Mouse (Mus musculus): ENCODE results near the gene Rcl1.

Rcl1 gene

DNA sequence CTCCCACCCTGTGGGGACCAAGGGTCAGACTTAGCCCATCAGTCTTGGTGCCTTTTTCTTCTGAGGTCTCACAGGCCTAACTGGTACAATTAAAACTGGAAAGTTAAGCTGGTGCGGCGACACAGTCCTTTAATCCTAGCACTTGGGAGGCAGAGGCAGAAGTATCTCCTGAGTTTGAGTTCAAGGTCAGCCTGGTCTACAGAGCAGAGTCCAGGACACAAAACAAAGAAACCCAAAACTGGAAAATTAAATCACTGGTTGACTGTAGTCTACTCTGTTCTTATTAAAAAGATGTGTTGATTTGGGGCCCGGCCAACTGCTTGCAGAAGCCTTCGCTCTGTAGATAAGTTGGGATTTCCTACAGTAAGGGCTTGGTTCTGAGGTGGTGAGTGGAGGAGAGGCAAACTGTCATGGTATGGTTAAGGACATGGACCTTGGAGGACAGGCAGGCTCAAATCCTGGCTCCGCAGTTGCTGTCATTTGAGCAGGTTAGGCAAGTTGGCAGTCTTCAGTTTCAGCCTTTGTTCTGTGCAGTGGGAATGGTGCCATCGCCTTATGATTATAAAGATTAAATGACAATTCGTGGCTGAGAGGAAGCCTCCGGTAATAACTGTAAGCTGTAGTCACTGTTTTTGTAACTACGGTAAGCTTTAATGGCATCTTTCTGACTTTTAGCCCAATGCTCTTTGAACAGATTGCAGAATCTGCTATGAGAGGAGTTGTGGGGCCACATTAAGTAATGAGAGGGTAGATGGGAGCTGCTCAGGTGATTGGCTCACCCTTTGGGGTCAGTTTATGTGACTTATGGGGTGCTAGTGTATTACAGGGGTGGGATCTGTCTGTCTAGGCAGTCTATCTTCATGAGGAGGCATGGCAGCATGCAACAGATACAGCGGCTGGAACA lies 12.8 kb downstream of the Rcl1 start:
- DNase-seq = peak; percentile 29 to 45

DNA sequence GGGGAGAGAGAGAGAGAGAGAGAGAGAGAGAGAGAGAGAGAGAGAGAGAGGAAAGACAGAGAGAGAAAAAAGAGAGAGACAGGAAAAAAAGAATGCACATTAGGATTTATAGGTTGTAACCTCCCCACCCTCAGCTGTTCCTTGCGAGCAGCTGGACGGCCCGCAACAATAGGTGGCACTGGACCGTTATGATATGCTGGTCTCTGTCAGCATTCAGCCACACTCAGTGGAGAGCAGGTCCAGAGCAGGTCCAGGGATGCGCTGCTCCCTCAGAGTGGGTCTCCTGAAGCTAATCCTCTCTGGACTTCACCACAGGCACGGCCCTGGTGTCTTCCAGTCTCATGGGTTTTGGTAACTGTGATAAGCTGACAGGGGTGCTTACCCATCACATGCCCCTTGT lies 15.6 kb downstream of the Rcl1 start:
- no peak for DNase-seq

DNA sequence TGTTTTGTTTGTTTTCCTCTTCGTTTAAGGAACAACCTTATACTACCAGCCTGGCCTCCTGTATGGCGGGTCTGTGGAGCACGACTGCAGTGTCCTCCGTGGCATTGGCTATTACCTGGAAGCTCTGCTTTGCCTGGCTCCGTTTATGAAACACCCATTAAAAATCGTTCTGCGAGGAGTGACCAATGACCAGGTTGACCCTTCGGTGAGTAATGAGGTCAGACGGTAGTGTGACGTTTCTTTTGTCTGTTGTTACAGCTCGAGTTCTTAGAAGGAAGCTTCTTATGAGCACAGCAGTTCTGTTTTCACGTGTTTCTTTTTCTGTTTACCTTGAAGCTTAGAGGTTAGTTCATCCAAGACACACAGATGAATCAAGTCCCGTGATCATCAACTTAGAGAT lies 17.0 kb downstream of the Rcl1 start:
- DNase-seq = no peak

DNA sequence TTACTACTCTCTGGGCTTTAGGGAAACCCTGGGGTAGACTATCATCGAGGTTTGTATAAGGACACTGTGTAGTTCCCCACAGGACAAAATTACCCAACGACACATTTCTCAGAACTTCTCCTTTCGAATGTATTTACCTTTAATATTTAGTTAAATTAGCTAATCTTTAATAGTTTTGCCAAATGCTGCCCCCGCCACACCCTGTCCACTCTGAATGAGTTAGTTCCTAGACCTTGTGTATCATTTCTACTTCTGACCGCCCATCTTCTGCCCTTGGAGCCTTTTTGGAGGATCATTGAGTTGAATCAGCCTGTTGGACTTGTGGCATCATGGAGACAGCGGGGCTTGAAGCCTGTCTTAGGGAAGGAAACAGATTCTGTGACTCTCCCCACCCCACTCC lies 19.1 kb downstream of the Rcl1 start:
- DNase-seq = peak; percentile 29 to 38

DNA sequence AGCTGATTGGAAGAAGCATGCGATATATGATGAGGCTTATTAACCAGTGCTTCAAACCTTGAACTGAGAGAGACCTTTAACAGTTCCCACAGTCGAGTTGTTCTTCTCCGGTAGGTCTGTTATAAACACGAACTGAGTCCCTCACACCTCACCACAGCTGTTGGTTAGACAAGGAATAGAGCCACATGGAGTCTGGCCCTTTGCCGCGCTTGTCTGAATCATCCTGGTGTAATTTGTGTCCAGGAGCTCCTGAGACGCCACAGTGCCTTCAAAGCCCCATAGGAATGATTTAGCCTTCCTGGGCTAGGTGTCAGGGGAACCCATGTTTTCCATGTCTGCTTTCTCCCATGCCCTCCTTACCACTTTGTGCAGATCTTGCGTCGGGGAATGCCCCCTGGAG lies 20.2 kb downstream of the Rcl1 start:
- peak; percentile 37 to 49 for DNase-seq

DNA sequence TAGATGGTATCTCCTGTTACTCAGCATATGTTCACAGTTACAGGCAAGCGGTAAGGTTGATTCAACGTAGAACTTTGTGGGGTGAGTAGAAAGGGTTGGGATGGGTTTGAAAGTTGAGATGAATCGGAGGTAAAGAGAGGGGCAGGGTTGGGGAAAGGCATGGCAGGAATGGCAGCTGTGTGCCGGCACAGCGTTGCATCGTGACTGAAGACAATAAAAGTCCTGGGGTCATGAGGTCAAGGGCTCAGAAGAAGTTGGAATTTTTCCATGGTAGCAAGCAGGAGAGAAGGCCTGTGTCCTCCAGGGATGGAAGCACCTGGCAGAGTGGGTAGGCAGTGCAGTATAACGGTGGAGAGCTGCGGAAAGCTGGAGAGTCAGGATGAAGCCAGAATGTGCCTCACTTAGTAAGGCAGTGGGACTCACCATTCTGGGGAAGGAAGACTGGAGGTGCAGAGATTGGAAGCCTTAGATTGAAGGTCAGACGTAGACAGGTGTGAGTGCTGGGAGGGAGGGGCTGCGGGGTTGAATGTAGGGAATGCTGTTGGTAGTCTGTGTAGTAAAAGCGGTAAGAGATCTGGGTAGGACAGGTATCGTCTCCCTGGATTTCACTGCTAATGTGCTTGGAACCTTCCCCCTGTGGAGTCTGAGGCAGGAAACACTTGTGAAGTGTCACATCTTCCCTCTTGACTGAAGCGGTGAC lies 23.9 kb downstream of the Rcl1 start:
- DNase-seq = no peak

DNA sequence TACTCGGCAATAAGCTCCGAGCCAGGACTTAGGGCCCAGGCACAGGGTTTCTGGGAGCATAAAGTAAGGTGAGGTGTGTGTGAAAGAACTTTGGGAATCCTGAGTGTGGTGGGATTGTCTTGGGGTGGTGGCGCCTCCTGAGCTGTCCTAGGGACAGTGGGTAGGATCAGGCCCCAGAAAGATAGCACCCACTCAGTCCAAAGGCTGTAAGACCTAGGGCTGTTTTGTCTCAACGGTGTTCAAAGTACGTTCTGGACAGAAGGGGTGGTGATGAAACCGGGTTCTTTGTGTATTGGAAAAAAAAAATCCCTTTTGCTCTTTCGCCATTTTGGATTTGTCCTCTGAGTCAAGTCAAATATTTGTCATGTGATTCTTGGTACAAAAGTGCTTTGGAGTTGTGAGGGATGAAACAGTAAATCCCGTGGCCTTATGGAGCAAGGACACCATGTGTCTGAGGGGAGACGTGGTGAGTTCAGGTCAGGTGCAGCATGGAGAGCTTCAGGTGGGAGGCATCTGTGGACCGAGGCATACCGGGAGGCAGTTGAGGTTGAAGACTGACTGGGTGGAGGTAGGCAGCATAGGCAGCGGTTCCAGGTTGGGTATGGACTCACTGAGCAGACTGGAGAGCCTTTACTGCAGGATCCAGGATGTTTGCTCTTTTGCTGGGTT lies 25.3 kb downstream of the Rcl1 start:
- no peak for DNase-seq

DNA sequence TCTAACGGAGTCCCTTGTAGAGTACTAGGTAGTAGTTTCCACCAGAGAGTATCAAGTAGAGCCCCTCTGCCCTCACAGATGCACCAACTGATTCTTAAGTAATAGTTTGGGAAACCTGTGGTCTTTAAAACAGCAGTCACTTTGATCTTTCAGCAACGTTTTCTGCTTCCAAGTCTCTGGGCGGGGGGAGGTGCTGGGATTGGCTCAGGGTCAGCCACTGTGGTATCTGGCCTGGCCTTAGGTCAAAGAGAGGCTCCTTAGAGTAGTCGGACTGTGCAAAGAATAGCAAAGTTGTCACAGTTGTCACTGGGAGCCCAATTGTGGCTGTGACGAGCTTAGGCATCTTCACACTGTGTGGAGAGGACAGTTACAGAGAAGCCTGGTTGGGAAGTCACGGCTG lies 26.2 kb downstream of the Rcl1 start:
- DNase-seq = no peak

DNA sequence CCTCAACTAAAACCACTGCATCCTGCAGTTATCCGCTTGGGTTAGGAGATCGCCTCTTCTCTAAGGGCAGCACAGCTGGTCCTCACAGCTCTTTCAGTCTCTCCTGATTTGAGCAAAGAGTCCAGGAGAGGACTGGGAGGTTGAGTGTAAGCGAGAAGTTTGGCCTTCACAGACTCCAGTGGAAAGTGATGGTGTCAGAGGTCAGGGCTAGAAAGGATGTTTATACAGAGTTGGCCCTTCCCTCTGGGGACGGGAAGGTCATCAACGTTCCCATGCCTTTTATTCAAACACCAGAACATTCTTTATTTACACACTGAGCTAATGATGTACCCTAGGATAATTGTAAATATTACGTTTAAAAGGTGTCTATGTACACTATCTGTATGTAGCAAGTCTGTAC lies 27.0 kb downstream of the Rcl1 start:
- peak in 1 of 2 experiments; percentile 29 for DNase-seq

DNA sequence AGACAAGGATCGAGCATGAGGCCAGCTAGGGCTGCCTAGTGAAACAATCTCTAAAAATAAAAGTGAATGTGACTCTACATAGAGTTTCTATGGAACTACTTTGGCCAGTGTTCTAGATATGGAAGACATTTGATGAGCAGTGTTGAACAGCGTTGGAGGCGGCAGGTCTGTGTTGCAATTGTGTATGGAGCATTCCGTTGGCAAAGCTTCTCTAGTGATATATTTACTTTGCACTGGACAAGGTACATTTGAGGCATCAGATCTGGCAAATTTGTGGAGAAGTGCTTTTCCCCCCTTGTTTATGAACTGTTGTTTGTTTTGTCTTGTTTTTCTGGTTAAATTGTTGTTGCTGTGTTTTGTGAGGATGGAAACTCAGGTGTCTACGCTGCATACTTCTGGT lies 28.4 kb downstream of the Rcl1 start:
- DNase-seq = peak in 1 of 2 experiments; percentile 38

DNA sequence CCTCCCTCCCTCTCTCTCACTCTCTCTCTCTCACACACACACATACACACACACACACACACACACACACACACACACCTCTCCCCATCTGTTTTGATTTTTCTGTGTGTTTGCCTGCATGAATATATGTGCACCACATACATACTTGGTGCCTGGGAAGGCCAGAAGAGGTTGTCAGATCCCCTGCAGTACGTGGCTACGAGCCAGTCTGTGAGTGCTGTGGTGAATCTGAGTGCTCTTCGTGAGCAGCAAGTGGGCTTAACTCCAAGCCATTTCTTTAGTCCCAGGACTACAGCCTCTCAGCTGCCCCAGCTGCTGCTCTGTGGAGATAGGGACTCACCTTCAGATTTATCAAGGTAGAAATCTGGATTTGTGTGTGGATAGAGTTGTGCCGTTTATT lies 30.0 kb downstream of the Rcl1 start:
- no peak for DNase-seq

DNA sequence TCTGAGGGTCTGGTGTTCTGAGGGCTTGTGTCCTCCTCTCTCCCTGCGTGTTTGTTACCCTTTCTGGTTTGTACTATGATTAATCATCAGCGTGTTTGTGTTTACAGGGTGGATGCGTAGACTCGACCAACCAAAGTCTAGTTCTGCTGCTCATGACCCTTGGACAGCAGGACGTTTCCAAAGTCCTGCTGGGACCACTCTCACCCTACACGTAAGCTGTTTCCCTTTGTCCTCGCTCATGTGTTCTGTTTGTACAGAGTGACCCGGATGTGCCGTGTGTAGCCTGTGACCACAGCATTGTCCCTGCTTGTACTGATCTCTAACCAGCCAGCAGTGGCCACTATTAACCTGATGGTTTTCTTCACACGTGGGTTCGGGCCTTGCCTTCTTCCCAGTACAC lies 33.1 kb downstream of the Rcl1 start:
- peak; percentile 45 to 46 for DNase-seq

DNA sequence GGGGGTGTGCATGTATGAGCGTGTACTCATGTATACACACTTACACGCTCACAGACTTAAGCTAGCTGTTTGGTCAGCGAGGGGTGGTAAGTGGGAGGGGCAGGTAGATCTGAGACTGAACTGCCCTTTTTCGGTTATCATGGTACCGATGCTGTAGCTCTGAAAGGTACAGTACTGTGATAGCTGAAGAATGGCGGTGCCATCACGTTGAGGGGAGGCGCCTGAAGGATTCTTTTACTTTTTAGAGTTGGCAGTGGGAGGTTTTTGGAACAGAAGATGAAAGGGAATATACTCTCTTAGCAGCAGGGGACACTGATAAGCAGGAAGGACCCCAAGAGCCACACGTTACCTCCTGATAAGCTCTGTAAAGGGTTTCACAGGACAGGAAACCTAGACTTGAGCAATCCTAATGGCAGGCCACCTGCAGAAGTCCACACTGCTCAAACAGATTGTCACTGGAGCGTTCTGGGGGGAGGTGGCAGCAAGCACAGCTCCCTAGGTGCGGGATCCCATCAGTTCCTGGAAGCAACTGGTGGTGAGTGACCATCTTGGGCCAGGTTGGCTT lies 34.1 kb downstream of the Rcl1 start:
- no peak for DNase-seq

DNA sequence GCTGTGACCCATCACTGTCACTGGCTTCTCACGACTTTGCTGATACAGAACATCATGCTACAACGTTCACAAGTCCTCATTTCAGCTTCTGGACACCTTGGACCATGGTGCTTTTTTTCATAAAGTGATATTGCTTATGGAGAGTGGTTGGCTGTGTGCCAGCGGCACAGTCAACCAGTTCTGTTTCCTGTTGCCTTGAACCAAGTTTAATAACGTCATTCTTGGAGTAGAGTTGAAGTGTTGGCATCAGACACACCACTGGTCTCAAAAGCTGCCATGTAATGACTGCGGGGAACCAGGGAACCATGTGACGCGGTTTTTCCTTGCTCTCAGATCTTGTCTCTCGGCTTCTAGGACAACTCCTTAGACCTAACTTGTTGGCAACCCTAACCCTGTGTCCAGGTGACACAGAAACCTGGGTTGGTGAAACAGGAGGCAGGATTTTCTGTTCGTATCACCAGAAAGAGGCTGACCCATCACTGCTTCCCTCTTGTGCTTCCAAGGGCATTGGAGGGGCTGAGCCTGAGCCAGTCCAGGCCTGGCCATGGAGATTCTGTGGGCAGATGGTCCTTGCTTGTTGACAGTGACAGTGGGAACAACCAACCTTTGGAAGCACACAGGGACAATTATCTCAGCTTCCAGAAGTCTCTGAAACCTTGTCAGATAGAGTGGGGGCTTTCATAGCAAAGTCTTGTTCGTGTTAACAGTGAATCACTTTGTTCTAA lies 37.5 kb downstream of the Rcl1 start:
- no peak for DNase-seq

DNA sequence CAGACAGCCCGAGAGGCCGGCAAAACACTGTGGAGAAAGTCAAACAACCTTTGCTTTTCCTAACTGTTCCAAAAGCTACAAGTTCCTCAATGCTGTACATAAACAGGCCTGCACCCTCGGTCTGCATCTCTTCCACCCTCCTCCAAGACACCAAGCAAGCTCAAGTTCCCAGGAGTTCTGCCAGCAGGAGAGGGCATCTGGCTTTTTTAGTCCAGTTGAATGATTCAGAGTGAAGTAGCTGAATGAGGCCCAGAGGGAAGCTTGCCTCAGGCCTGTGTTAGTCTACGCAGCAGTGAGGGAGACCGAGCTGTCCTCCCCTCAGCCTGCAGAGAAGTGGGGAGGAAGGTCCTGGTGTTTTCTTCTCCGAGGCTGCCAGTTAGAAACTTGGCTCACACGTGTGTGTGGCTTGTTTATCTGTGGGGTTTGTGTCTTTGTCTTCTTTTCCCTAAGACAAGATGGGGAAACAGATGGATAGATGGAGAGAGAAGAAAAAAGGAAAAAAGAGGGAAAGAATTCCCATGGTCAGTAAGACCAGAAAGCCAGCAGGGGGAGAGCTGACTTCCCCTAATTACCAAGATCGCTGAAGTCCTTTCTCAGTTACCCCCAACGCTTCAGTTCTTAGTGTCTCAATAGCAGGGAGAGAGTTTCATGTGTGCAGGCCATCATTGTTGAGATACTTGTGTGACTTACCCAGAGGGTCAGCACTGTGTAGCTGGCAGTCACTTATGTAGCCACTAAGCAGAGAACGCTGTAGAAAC lies 38.7 kb downstream of the Rcl1 start:
- DNase-seq = no peak

DNA sequence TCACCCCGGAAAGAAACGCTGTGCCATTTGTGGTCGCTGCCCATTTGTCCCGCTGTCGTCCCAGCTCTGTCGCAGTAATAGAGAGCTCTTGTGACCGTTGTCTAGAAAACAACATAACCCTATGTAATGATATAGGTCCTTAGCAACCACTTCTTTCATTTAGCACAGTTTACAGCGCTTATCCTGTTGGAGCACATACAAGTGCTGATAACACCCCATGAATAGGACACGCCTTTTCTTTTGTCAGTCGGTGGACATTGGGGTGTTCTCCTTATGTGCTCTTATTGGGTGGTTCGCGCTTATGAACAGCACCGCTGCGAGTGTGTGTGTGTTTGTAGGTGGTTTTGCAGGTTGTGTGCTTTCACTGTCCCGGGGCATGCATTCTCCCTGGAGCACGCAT lies 39.8 kb downstream of the Rcl1 start:
- DNase-seq = no peak

DNA sequence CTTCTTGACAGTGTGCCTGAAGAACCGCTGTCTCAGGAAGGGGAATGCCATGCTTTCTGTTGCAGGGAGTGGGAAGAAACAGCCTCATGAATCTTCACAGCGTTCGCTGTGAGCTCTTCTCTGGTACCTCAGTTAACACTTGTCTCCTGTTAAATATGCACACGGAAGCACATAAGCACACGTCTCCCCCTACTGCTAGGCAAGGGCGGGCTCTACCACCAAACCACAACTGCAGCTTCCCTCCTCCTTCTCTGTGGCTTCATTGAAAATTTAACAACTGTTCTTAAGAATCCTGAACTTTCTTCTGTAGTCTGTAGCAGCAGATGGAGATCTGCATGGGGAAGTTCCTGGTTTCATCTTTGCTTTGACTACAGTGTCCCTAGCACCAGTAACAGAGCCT lies 41.1 kb downstream of the Rcl1 start:
- DNase-seq = no peak

DNA sequence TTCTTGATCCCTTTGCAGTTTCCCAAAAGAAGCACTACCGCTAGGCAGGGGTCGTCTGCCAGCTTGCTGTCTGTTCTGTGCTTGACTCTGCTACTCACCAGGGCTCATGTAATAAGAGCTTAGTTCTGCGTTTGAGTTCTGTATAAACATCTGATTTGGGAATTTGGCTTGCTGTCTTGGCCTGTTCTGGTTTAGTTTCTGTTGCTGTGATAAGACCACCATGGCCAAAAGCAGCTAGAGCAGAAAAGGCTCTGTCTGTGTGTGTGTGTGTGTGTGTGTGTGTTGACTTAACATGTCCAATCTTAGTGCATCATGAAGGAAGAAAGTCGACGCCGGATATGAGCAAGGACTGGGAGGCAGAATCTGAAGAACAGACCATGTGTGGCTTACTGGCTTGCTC lies 44.2 kb downstream of the Rcl1 start:
- DNase-seq = no peak

DNA sequence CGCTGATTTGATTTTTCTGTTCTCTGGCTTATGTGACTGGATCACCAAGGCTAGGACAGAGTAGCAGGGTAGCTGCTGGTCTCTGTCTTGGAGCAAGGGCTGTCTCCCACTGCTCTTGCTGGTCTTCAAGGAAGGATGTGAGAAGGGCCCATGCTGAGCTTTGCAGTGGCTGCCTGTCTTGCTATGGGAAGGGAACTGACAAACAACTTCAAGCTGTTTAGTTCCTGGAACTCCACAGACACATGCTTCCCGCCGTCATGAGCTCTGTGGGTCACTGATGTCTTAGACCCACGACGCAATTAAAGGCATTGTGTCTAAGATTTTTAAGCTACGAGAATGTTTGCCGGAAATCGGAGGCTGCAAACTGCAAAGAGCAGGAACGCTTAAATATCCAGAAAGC lies 45.6 kb downstream of the Rcl1 start:
- DNase-seq = no peak

DNA sequence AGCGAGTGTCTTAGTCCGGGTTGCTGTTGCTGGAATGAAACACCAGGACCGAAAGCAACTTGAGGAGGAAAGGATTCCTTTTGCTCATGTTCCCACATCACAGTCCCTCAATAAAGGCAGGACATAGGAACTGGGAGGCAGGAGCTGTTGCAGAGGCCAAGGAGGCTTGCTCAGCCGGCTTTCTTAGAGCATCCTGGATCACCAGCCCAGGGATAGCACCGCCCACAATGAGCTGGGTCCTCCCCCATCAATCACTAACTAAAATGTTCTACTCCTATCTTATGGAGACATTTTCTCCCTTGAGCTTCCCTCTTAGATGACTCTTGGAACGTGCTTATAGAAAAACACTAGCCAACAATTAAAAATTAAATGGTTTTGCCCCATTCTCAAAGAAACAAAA lies 48.4 kb downstream of the Rcl1 start:
- no peak for DNase-seq

DNA sequence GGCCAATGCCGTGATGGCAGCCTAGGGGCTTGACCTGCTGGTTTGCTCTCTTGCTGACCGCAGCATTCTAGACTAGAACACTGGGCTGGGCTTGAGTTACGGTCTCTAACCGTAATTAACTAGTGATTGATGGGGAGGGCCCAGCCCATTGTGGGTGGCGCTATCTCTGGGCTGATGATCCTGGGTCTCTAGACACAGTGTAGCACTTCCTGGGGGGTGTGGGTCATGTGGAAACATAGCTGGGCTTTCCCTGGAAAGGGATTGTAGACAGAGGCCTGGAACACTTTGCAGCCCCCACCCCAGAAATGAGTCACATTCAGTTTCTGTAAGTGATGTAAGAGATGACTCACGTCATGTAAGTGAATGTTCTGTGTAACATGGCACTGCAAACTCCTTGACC lies 48.9 kb downstream of the Rcl1 start:
- DNase-seq = no peak

DNA sequence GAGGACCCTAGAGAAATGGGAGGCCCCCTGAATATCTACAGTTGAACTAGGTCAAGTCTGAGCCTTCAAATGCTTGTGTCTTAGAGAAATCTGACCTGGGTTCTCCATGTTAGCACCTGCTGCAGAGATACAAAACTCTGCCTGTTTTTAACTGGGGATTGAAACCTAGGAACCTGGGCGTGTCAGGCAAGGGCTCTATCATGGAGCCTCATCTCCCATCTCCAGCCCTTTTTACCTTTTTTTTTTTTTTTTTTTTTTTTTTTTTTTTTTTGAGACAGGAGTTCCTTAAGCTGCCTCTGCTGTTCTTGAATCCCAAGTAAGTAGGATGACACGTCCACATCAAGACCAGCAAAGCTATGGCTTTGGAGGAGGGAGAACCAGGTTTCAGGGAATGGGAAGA lies 50.3 kb downstream of the Rcl1 start:
- no peak for DNase-seq
